Mouse (Mus musculus) CH12.LX (cell line): Measurements from ENCODE around the gene 2810004N23Rik. TPM values are rescaled to one million over a fixed set of nuclear protein-coding genes. Genes with fewer than 3 reads are reported as not detected.

Experiments used
- DNase-seq: peaks from one replicate; pipeline ENCODE4 v3.0.0-alpha.2; 2013; ENCODE audit errors: extremely low read depth
- H3K27ac ChIP-seq: 2 replicates; pipeline ENCODE4 v1.5.1; 2012; ENCODE audit warnings: low read depth, mild to moderate bottlenecking, control low read depth, moderate library complexity; ENCODE audit not compliant: insufficient read depth
- H3K27me3 ChIP-seq: replicated peaks from 2 replicates; pipeline ENCODE3; 2012; ENCODE audit warnings: inconsistent platforms
- H3K36me3 ChIP-seq, 2 experiments: replicated peaks in 1 of 2; 2 replicates each; pipeline versions ENCODE3 to v1.6.1; 2012; ENCODE audit warnings: inconsistent platforms in 1 of 2, low read length in 1 of 2, mild to moderate bottlenecking in 1 of 2, mixed read lengths in 1 of 2, moderate library complexity in 1 of 2; ENCODE audit not compliant: control insufficient read depth in 1 of 2, insufficient read depth in 1 of 2
- H3K4me1 ChIP-seq, 2 experiments: 2 replicates each; pipeline ENCODE4 v1.6.1; 2012; ENCODE audit warnings: inconsistent platforms in 1 of 2, moderate library complexity in 1 of 2; ENCODE audit not compliant: insufficient read depth in 2 of 2, control insufficient read depth in 1 of 2
- H3K4me2 ChIP-seq: 2 replicates; pipeline ENCODE4 v1.6.1; 2012; ENCODE audit warnings: low read depth, mild to moderate bottlenecking, control low read depth; ENCODE audit not compliant: poor library complexity, insufficient read depth, severe bottlenecking
- H3K4me3 ChIP-seq, 3 experiments: fragments of 150-350 bp in 1 of 3; sonication (generic) in 1 of 3; replicated peaks in 1 of 3; 2 replicates each; pipeline versions ENCODE3 to v1.5.1; 2011 to 2012; ENCODE audit warnings: low read depth in 2 of 3, low read length in 2 of 3, mild to moderate bottlenecking in 2 of 3, moderate library complexity in 2 of 3, control low read depth in 1 of 3, improper control_type of control experiment in 1 of 3, inconsistent platforms in 1 of 3, mixed read lengths in 1 of 3; ENCODE audit not compliant: poor library complexity in 1 of 3
- H3K79me2 ChIP-seq: replicated peaks from 2 replicates; pipeline ENCODE4 v1.6.1; 2012; ENCODE audit warnings: mild to moderate bottlenecking, moderate library complexity; ENCODE audit not compliant: control insufficient read depth, poor library complexity, insufficient read depth, severe bottlenecking; ENCODE audit errors: extremely low read depth
- H3K9ac ChIP-seq: 2 replicates; pipeline ENCODE4 v1.6.1; 2012; ENCODE audit warnings: low read depth, mild to moderate bottlenecking, control low read depth, moderate library complexity; ENCODE audit not compliant: insufficient read depth
- H3K9me3 ChIP-seq: replicated peaks from 2 replicates; pipeline ENCODE3; 2012; ENCODE audit warnings: low read length, inconsistent platforms, mixed read lengths
- CHD2 ChIP-seq: IDR thresholded peaks from 2 replicates; pipeline ENCODE4 v1.6.1; 2011; ENCODE audit warnings: low read length, improper control_type of control experiment
- E2F4 ChIP-seq: IDR thresholded peaks from 2 replicates; pipeline ENCODE4 v1.6.1; 2011; ENCODE audit warnings: low read depth, low read length, improper control_type of control experiment; ENCODE audit not compliant: insufficient replicate concordance
- ELF1 ChIP-seq: IDR thresholded peaks from 2 replicates; pipeline ENCODE4 v1.6.1; 2014; ENCODE audit warnings: low read depth, mild to moderate bottlenecking, inconsistent platforms, low read length, improper control_type of control experiment
- ETS1 ChIP-seq: conservative IDR thresholded peaks from 2 replicates; pipeline ENCODE4 v1.6.1; 2012; ENCODE audit warnings: low read depth, mild to moderate bottlenecking, inconsistent platforms, low read length, improper control_type of control experiment, moderate library complexity
- HCFC1 ChIP-seq: IDR thresholded peaks from 2 replicates; pipeline ENCODE4 v1.6.1; 2012; ENCODE audit warnings: low read depth, mild to moderate bottlenecking, inconsistent platforms, low read length, improper control_type of control experiment
- JUN ChIP-seq: IDR thresholded peaks from 2 replicates; pipeline ENCODE4 v1.6.1; 2011; ENCODE audit warnings: low read depth, mild to moderate bottlenecking, low read length, improper control_type of control experiment, moderate library complexity; ENCODE audit not compliant: insufficient read depth
- JUND ChIP-seq: conservative IDR thresholded peaks from 2 replicates; pipeline ENCODE4 v1.6.1; 2011; ENCODE audit warnings: low read depth, low read length, improper control_type of control experiment
- KAT2A ChIP-seq: IDR thresholded peaks from 2 replicates; pipeline ENCODE4 v1.6.1; 2012; ENCODE audit warnings: low read length, improper control_type of control experiment, inconsistent platforms; ENCODE audit not compliant: insufficient replicate concordance
- MAX ChIP-seq: IDR thresholded peaks from 2 replicates; pipeline ENCODE4 v1.6.1; 2011; ENCODE audit warnings: low read length, improper control_type of control experiment
- MAZ ChIP-seq: IDR thresholded peaks from 2 replicates; pipeline ENCODE4 v1.6.1; 2012; ENCODE audit warnings: low read depth, mild to moderate bottlenecking, inconsistent platforms, low read length, improper control_type of control experiment, moderate library complexity
- MXI1 ChIP-seq: IDR thresholded peaks from 2 replicates; pipeline ENCODE4 v1.6.1; 2011; ENCODE audit warnings: mild to moderate bottlenecking, low read depth, low read length, improper control_type of control experiment
- NELFE ChIP-seq: IDR thresholded peaks from 2 replicates; pipeline ENCODE4 v1.6.1; 2011; ENCODE audit warnings: low read depth, low read length, improper control_type of control experiment
- RAD21 ChIP-seq: IDR thresholded peaks from 2 replicates; pipeline ENCODE4 v1.6.1; 2011; ENCODE audit warnings: low read depth, mild to moderate bottlenecking, low read length, improper control_type of control experiment, moderate library complexity
- RCOR1 ChIP-seq: conservative IDR thresholded peaks from 2 replicates; pipeline ENCODE4 v1.6.1; 2012; ENCODE audit warnings: low read depth, mild to moderate bottlenecking, inconsistent platforms, low read length, improper control_type of control experiment
- SIN3A ChIP-seq: IDR thresholded peaks from 2 replicates; pipeline ENCODE4 v1.6.1; 2012; ENCODE audit warnings: low read length, improper control_type of control experiment, inconsistent platforms
- SMC3 ChIP-seq: IDR thresholded peaks from 2 replicates; pipeline ENCODE4 v1.6.1; 2011; ENCODE audit warnings: low read depth, low read length, improper control_type of control experiment
- TBP ChIP-seq: conservative IDR thresholded peaks from 2 replicates; pipeline ENCODE4 v1.6.1; 2011; ENCODE audit warnings: low read depth, low read length, improper control_type of control experiment
- TCF12 ChIP-seq: IDR thresholded peaks from 2 replicates; pipeline ENCODE4 v1.6.1; 2014; ENCODE audit warnings: low read depth, mild to moderate bottlenecking, inconsistent platforms, low read length, improper control_type of control experiment
- UBTF ChIP-seq: IDR thresholded peaks from 2 replicates; pipeline ENCODE4 v1.6.1; 2012; ENCODE audit warnings: low read depth, mild to moderate bottlenecking, inconsistent platforms, low read length, improper control_type of control experiment, moderate library complexity
- USF1 ChIP-seq: IDR thresholded peaks from 2 replicates; pipeline ENCODE4 v1.6.1; 2014; ENCODE audit warnings: low read depth, mild to moderate bottlenecking, inconsistent platforms, low read length, improper control_type of control experiment
- USF2 ChIP-seq: conservative IDR thresholded peaks from 2 replicates; pipeline ENCODE4 v1.6.1; 2011; ENCODE audit warnings: low read depth, low read length, improper control_type of control experiment
- ZMIZ1 ChIP-seq: IDR thresholded peaks from 2 replicates; pipeline ENCODE4 v1.6.1; 2012; ENCODE audit warnings: low read depth, mild to moderate bottlenecking, inconsistent platforms, low read length, improper control_type of control experiment
- dilution Hi-C: fragments of 300-500 bp; cut with MboI; formaldehyde crosslinking; loops from 2 replicates; pipeline ENCODE4 v1.14.3; 2020; ENCODE audit warnings: low sequenced_read_pairs; ENCODE audit not compliant: extremely low pct_unique_long_range_greater_than_20kb, extremely low pct_ligation_motif_present
- in situ Hi-C: fragments of 300-500 bp; cut with MboI; formaldehyde crosslinking; loops from 3 replicates; pipeline ENCODE4 v1.14.3; 2019; ENCODE audit warnings: low sequenced_read_pairs, low pct_ligation_motif_present, low pct_unique_long_range_greater_than_20kb, mixed read lengths
- polyA plus RNA-seq: library from polyadenylated mRNA; unstranded; fragments of >175 nt; gene quantifications from 2 replicates; pipeline ENCODE4 v1.2.1, GENCODE M21; 2012; ENCODE audit warnings: low read depth; ENCODE audit not compliant: insufficient read length
- total RNA-seq, 2 experiments: library from RNA; depleted of rRNA; stranded (reverse); fragments of 300-350 nt in 1 of 2; fragments of >200 nt in 1 of 2; gene quantifications; 2 replicates each; pipeline ENCODE4 v1.2.3; 2012 to 2014

The 2810004N23Rik gene
- total and polyA plus RNA-seq, 3 experiments = 45.1 to 75.7 (median 47.6) TPM

DNA sequence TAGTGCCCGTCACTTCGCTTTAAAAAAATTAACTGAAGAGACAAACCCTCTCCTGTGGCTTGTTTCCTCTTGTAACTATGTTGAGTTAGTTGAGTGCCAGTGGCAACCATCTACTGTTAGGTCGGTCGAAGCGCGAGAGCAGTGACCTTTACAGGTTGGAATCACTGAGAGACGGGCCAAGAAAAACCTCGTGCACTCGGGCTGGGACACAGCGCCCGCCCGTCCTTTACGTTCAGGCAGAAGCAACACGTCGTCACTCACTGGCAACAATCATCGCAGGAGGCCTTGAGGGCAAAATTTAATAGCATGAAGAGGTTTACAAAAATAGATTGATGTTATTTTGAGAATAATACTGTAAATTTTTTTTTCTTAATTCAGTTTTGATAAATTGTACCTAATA, 47.0 kb upstream of the 2810004N23Rik start:
- Histone ChIP-seq H3K9ac (no peak overlapping the region), H3K27ac (no peak overlapping the region), H3K4me3 (no peak overlapping the region), H3K27me3 (no peaks in the 10 kb centered on the region), H3K4me1 (peaks cover 0 to 6% of the 10 kb centered on the region in 2 experiments; a peak in 1 of 4 replicates), H3K9me3 (peaks cover 4% of the 10 kb centered on the region), H3K36me3 (peaks cover 45 to 94% of the 10 kb centered on the region in 2 experiments), H3K79me2 (no peaks in the 10 kb centered on the region; the same call in 1 of the 2 replicates), H3K4me2 (no peak overlapping the region)
- dilution Hi-C loops = no loop called here
- in situ Hi-C loops = no loop called here
- DNase-seq = no peak
- TF ChIP-seq USF2 = no peak
- TF ChIP-seq HCFC1 = no peak
- TF ChIP-seq JUND = no peak
- no peak for TF ChIP-seq E2F4
- TF ChIP-seq MAZ = no peak
- TF ChIP-seq USF1 = no peak
- no peak for TF ChIP-seq MAX
- TF ChIP-seq ETS1 = no peak
- TF ChIP-seq UBTF = no peak
- TF ChIP-seq MXI1 = no peak
- TF ChIP-seq SMC3 = no peak
- no peak for TF ChIP-seq NELFE

DNA sequence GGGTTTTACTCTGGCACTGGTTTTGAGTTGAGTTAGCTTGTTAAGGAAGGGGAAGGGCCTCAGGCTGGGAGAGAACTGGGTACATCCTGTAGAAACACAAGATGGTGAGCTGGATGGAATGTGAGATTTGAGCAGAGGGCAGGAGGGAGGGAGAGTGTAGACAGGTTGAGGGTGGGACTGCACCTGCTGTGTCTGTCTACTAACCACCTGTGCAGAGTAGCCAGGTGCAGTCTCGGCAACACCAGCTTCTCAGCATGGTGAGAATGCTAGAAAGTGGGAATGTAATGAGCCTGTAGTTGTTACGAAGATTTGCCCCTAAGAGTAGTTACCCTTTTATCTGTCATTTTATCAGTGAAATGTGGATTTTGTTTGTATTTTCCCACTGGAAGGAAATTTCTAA, 42.6 kb upstream of the 2810004N23Rik start:
- Histone ChIP-seq H3K4me2 (no peak overlapping the region), H3K4me3 (no peak overlapping the region), H3K27me3 (no peaks in the 10 kb centered on the region), H3K27ac (no peak overlapping the region), H3K36me3 (peaks cover 70 to 92% of the 10 kb centered on the region in 2 experiments), H3K9me3 (no peaks in the 10 kb centered on the region), H3K9ac (no peak overlapping the region), H3K4me1 (peaks cover 5 to 17% of the 10 kb centered on the region in 2 experiments; a peak in 3 of 4 replicates), H3K79me2 (peaks cover 5% of the 10 kb centered on the region; the same call in 1 of the 2 replicates)
- dilution Hi-C loops = no loop called here
- no peak for DNase-seq
- TF ChIP-seq ELF1 = no peak
- TF ChIP-seq USF1 = no peak
- no peak for TF ChIP-seq TCF12
- no peak for TF ChIP-seq RAD21
- no peak for TF ChIP-seq CHD2
- no peak for TF ChIP-seq ZMIZ1
- TF ChIP-seq NELFE = no peak
- TF ChIP-seq TBP = no peak
- TF ChIP-seq JUN = no peak
- TF ChIP-seq SIN3A = no peak
- no peak for TF ChIP-seq RCOR1
- no peak for TF ChIP-seq KAT2A
- in situ Hi-C loops = no loop called here
